Mouse (Mus musculus) liver, embryonic 12.5 days (tissue): ENCODE results near the gene Aldh1b1. TPM values are rescaled to one million over a fixed set of nuclear protein-coding genes. Genes with fewer than 3 reads are reported as not detected.

Experiments used
- ATAC-seq: fragments of 200-750 bp; cut with Nextera tagmentation; 2 replicates; pipeline ENCODE4 v1.8.0; 2017; ENCODE audit warnings: moderate number of reproducible peaks, mild to moderate bottlenecking, moderate library complexity
- H3K27ac ChIP-seq: fragments of 300-500 bp; sonication (generic); 2 replicates; pipeline ENCODE4 v1.5.1; 2016; ENCODE audit warnings: mild to moderate bottlenecking
- H3K27me3 ChIP-seq: fragments of 300-500 bp; sonication (generic); replicated peaks from 2 replicates; pipeline ENCODE4 v1.6.1; 2016; ENCODE audit warnings: mild to moderate bottlenecking, moderate library complexity
- H3K36me3 ChIP-seq: fragments of 300-500 bp; sonication (generic); 2 replicates; pipeline ENCODE4 v1.6.1; 2016; ENCODE audit warnings: mild to moderate bottlenecking, moderate library complexity
- H3K4me1 ChIP-seq: fragments of 300-500 bp; sonication (generic); 2 replicates; pipeline ENCODE4 v1.6.1; 2016
- H3K4me2 ChIP-seq: fragments of 300-500 bp; sonication (generic); 2 replicates; pipeline ENCODE4 v1.6.1; 2016; ENCODE audit warnings: mild to moderate bottlenecking, moderate library complexity
- H3K4me3 ChIP-seq: fragments of 300-500 bp; sonication (generic); 2 replicates; pipeline ENCODE4 v1.5.1; 2016; ENCODE audit warnings: mild to moderate bottlenecking, moderate library complexity
- H3K9ac ChIP-seq: fragments of 300-500 bp; sonication (generic); 2 replicates; pipeline ENCODE4 v1.6.1; 2016; ENCODE audit warnings: mild to moderate bottlenecking, moderate library complexity
- H3K9me3 ChIP-seq: fragments of 300-500 bp; sonication (generic); replicated peaks from 2 replicates; pipeline ENCODE4 v1.6.1; 2016; ENCODE audit warnings: mild to moderate bottlenecking, moderate library complexity
- WGBS: fragments of 180-500 bp; shearing (Covaris S2); methylation state at CpG from one replicate; pipeline ENCODE4 v1.1.7; 2016; ENCODE audit not compliant: insufficient replicate concordance; 5-methylcytosine and 5-hydroxymethylcytosine counted together
- polyA plus RNA-seq: library from polyadenylated mRNA; unstranded; fragments of >200 nt; fragmentation: Nextera tagmentation; extraction: Ambion mirVana; gene quantifications from 2 replicates; pipeline ENCODE4 v1.2.1, GENCODE M21; 2016

Gene Aldh1b1
- polyA plus RNA-seq, 1 experiment from 2014 or later: 29.0 TPM

DNA sequence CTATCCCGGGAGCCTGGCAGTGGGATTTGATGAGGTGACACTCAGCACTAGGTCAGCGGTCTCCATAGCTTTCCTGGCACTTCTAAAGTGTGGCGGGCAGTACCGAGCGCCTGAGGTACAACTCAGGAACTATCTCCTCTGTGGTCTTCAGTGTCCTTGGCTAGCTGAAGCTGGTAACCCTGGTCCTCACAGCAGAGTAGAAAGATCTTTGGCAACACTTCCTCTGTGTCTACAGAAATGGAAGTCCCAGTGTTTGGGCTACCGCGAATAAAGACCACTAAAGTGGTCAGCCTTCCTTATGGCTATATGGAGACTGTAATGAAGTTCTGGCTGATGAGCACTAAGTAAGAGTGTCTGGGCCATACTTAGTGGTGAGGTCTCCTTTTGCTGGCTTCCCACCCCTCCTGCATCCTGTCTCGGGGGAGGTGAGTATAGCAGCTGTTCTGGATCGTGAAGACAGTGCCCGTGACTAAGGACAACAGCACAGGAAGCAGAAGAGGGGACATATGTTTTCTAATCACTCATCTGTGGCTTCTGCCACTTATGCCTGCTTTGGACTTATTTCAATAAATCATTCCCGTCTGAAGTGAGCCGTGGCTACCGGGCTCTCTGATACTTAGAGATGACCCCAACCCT, 10.3 kb upstream of the Aldh1b1 start:
- Histone ChIP-seq H3K9me3 (no peaks in the 10 kb centered on the region), H3K27me3 (peaks cover 19% of the 10 kb centered on the region; the same call in 1 of the 2 replicates), H3K4me2 (no peak overlapping the region), H3K36me3 (no peaks in the 10 kb centered on the region), H3K4me3 (no peak overlapping the region), H3K4me1 (peaks cover 9% of the 10 kb centered on the region), H3K9ac (no peak overlapping the region), H3K27ac (no peak overlapping the region)
- WGBS: 58% methylated on average over 13 of the region's 13 CpGs
- ATAC-seq: no peak

DNA sequence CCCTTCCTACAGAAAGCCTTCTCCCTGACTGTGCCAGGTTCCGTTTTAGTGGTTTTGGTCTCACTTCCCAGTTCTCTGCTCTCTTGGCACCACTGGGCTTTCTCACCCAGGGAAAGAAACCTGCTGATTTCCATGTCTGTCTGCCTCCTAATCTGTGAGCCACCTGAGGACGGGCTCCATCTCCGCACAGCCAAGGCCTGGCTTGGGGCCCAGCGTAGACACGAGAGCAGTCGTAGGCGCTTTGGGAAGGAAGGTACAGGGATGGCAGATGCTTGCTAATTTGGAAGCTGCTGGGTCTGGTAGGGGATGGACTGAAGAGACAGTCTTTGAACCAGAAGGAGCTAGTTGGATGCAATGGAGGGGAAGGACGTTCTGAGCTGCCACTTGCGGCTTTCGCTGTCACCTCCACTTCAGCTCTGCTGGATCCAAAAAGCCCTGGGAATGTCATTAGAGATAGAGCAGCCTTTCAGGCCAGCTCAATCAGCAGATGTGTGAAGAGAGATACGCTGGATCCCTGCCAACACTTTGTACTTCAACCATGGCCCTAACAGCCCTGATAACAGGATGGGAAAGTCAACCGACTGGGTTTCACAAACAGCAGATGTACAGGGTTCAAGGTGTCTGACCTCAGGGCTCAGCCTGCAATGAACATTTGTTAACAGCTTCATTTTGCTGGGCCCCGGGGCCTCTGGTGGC, 9.4 kb upstream of the Aldh1b1 start:
- ATAC-seq: peak; percentile 75

DNA sequence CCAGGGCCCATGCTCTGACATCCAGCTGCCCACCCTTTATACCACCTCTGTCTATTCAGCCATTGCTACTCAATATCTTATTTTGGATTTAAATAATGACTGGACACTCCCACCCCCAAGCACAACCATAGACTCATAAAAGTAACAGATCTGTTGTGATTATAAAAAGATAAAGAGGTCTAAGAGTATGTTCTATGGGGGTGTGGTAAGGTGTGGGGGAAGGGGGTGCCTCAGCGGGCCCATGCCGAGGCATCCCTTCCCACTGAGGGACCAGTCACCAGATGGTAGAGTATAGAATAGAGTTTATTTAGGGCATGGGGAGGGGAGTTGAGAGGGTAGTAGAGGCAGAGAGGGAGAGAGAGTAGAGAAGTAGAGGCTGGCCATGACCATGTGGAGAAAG, 8.8 kb upstream of the Aldh1b1 start:
- H3K4me2 ChIP-seq: no peak overlapping the region
- no peak for ATAC-seq
- no peak overlapping the region for H3K9ac ChIP-seq
- peaks cover 5% of the 10 kb centered on the region for H3K4me1 ChIP-seq
- H3K27me3 ChIP-seq: peaks cover 29% of the 10 kb centered on the region; the same call in 1 of the 2 replicates
- peak overlapping the region; percentile 53; the same call in 1 of the 2 replicates for H3K27ac ChIP-seq
- WGBS: 76% methylated on average over 2 of the region's 2 CpGs
- H3K4me3 ChIP-seq: no peak overlapping the region
- no peaks in the 10 kb centered on the region for H3K9me3 ChIP-seq
- no peaks in the 10 kb centered on the region for H3K36me3 ChIP-seq

More for the DNA sequence above, 9.4 kb upstream of the Aldh1b1 start:
- Histone ChIP-seq H3K9ac (no peak overlapping the region), H3K4me1 (peaks cover 9% of the 10 kb centered on the region), H3K4me3 (no peak overlapping the region), H3K27ac (peak overlapping the region; percentile 53; the same call in 1 of the 2 replicates), H3K27me3 (peaks cover 27% of the 10 kb centered on the region; the same call in 1 of the 2 replicates), H3K4me2 (no peak overlapping the region), H3K36me3 (no peaks in the 10 kb centered on the region), H3K9me3 (no peaks in the 10 kb centered on the region)
- 43% methylated on average over 13 of the region's 13 CpGs for WGBS

DNA sequence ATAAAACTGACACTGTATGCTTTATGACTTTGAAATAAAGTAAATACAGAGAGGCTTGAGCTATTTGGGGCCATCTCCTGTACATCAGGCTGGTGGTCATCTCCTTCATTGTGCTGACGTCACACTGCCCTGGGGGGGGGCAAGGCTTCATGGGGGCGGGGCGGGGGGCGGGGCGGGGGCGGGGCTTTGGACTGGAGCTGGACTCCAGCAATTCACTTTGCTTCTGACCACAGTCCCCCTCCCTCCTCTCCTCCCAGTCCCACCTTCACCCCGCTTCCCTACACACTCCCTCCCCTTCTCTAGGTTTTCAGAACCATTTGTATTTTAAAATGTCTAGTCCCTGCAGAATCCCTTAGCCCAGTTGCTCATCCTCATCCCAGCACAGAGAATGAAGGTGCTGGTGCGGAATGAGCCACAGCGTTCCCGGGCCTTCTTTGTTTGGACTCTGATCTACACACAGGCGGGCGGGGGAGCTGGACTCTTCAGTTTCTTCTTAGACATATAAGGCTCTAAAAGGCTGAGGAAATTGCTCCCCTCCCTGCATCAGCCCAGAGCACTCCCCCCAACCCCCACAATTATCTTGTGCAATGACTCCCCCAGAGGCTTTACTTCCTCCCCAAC, 3.5 kb upstream of the Aldh1b1 start:
- H3K4me3 ChIP-seq: peak overlapping the region; percentile 10
- no peak overlapping the region for H3K9ac ChIP-seq
- no peaks in the 10 kb centered on the region for H3K9me3 ChIP-seq
- ATAC-seq: no peak
- H3K36me3 ChIP-seq: no peaks in the 10 kb centered on the region
- WGBS: 4% methylated on average over 12 of the region's 12 CpGs
- H3K27me3 ChIP-seq: peaks cover 55% of the 10 kb centered on the region
- peaks cover 20% of the 10 kb centered on the region; the same call in 1 of the 2 replicates for H3K4me1 ChIP-seq
- H3K27ac ChIP-seq: no peak overlapping the region
- H3K4me2 ChIP-seq: peak overlapping the region; percentile 49

DNA sequence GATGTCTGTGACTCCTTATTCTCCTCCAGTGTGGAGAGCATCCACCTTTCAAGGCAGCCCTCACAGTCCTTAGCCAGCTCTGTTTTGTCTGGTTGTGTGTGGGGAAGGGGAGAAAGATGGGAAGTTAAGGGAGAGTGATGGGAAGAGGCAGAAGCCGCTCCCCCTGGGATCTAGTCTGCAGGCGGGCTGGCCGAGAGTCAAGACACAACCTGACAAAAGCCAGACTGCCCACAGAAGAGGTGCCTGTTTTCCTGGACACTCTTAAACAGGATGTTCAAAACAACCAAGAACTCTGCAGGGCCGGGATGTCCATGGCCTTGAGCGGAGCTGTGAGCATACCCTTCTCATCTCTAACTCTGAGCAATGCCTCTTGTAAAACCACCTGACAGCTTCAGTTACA, 2.1 kb upstream of the Aldh1b1 start:
- no peak overlapping the region for H3K9ac ChIP-seq
- ATAC-seq: no peak
- no peaks in the 10 kb centered on the region for H3K9me3 ChIP-seq
- H3K4me1 ChIP-seq: peaks cover 20% of the 10 kb centered on the region; the same call in 1 of the 2 replicates
- no peak overlapping the region for H3K27ac ChIP-seq
- 45% methylated on average over 5 of the region's 5 CpGs for WGBS
- H3K4me2 ChIP-seq: no peak overlapping the region
- H3K27me3 ChIP-seq: peaks cover 60% of the 10 kb centered on the region
- no peaks in the 10 kb centered on the region for H3K36me3 ChIP-seq
- H3K4me3 ChIP-seq: no peak overlapping the region

DNA sequence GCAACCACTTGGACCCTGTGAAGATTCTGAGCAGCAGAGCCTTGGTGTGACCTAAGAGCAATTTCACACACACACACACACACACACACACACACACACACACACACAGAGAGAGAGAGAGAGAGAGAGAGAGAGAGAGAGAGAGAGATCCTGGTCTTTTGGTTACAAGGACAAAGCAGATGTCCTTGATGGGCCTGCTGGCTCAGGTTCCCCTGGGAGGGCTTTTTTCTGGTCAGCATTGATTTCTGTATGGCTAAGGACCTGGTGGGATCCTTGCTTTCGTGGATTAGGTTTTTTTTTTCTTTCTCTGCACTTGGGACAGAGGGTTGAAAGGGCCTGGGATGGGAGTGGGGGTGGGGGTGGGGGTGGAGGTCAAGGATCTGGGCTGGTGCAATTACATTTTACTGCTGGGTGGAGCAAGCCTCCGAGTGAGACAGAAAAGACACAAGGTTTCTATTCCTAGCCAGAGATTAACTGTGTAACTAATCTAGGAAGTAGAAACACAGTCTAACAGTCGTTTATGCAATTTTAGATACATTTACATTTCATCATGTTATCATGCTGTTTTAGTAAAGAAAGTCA, 1.2 kb downstream of the Aldh1b1 start:
- Histone ChIP-seq H3K9me3 (no peaks in the 10 kb centered on the region), H3K27ac (peak overlapping the region; percentile 26; the same call in 1 of the 2 replicates), H3K4me1 (peaks cover 20% of the 10 kb centered on the region; the same call in 1 of the 2 replicates), H3K4me3 (no peak overlapping the region), H3K4me2 (peak overlapping the region; percentile 72), H3K36me3 (peaks cover 10% of the 10 kb centered on the region; the same call in 1 of the 2 replicates), H3K9ac (no peak overlapping the region), H3K27me3 (peaks cover 41% of the 10 kb centered on the region)
- no peak for ATAC-seq
- WGBS: 27% methylated on average over 3 of the region's 3 CpGs

DNA sequence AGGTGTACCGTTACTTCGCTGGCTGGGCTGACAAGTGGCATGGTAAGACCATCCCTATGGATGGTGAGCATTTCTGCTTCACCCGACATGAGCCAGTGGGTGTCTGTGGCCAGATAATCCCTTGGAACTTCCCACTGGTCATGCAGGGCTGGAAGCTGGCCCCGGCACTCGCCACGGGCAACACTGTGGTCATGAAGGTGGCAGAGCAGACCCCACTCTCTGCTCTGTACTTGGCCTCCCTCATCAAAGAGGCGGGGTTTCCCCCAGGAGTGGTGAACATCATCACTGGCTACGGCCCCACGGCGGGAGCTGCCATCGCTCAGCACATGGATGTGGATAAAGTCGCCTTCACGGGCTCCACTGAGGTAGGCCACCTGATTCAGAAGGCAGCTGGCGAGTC, 4.1 kb downstream of the Aldh1b1 start:
- WGBS: 76% methylated on average over 14 of the region's 14 CpGs
- H3K4me3 ChIP-seq: no peak overlapping the region
- peaks cover 27% of the 10 kb centered on the region for H3K27me3 ChIP-seq
- H3K4me2 ChIP-seq: no peak overlapping the region
- H3K9me3 ChIP-seq: no peaks in the 10 kb centered on the region
- no peak overlapping the region for H3K27ac ChIP-seq
- H3K4me1 ChIP-seq: peaks cover 10% of the 10 kb centered on the region; the same call in 1 of the 2 replicates
- no peak overlapping the region for H3K9ac ChIP-seq
- peaks cover 10% of the 10 kb centered on the region; the same call in 1 of the 2 replicates for H3K36me3 ChIP-seq
- ATAC-seq: no peak

DNA sequence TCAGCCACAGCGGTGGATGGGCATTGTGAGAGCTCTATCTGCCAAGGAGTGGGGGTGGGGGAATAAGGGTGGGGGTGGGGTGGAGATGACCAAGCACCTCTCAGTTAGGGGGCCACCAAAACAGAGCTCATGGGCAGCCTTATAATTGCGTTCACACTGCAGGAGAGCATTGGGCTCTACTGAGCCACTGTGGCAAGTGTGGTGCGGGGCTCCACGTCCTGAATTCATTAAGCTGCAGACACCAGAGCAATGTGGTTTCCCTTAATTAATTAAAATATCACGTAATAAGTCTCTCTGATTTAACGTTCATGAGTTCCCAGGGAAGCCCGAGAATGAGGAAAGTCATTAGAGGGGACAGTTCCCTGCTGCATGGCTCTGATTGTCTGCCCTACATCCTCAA, 9.2 kb downstream of the Aldh1b1 start:
- no peak overlapping the region for H3K4me3 ChIP-seq
- H3K36me3 ChIP-seq: peaks cover 8% of the 10 kb centered on the region; the same call in 1 of the 2 replicates
- no peak for ATAC-seq
- no peaks in the 10 kb centered on the region for H3K4me1 ChIP-seq
- no peak overlapping the region for H3K27ac ChIP-seq
- H3K4me2 ChIP-seq: no peak overlapping the region
- peaks cover 39% of the 10 kb centered on the region for H3K27me3 ChIP-seq
- whole genome bisulfite sequencing: 41% methylated on average over 7 of the region's 7 CpGs
- no peaks in the 10 kb centered on the region for H3K9me3 ChIP-seq
- no peak overlapping the region for H3K9ac ChIP-seq

DNA sequence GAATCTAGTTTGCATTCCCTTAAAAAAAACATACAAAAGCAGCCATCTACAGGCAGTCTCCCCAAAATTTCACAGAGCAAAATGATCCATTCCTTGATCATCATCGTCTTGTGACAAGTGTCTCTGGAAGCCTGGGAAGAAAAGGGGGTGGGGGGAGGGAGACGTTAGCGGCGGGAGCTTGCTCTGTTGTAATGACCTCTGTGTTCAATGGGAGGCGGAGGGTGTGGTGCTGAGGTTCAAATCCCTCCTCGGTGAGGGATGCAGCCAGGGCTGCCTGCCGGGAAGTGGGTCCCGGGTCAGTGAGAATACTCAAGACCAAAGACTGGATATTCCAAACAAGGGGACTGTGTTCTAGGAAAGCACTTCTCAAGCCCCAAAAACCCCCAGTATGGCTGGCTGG, 12.4 kb downstream of the Aldh1b1 start:
- no peaks in the 10 kb centered on the region for H3K36me3 ChIP-seq
- H3K4me3 ChIP-seq: no peak overlapping the region
- no peak overlapping the region for H3K9ac ChIP-seq
- H3K27me3 ChIP-seq: peaks cover 43% of the 10 kb centered on the region
- ATAC-seq: no peak
- H3K9me3 ChIP-seq: no peaks in the 10 kb centered on the region
- H3K4me1 ChIP-seq: no peaks in the 10 kb centered on the region
- H3K27ac ChIP-seq: no peak overlapping the region
- WGBS: 24% methylated on average over 8 of the region's 8 CpGs
- H3K4me2 ChIP-seq: no peak overlapping the region

DNA sequence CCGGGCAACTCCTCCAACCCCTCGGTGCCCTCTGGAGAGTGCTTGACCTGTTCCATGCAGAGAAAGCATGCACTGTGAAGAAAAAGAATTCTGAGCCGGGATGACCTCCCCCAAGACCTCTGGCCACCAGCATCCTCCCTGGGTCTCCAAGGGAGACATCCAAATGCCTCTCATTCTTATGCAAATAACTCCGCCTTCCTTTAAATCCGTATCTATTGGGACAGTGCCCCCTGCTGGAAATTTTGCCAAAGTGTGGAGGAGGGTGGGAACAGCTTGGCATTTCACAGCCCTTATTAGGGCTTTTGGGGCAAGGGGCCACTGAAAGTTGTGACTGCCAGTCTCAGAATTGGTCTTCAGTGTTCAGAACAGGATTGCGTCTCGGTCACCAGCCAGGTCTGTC, 16.7 kb downstream of the Aldh1b1 start:
- WGBS: 28% methylated on average over 7 of the region's 7 CpGs
- Histone ChIP-seq H3K9ac (no peak overlapping the region), H3K9me3 (no peaks in the 10 kb centered on the region), H3K27me3 (peaks cover 43% of the 10 kb centered on the region), H3K36me3 (no peaks in the 10 kb centered on the region), H3K4me2 (no peak overlapping the region), H3K27ac (no peak overlapping the region), H3K4me3 (no peak overlapping the region), H3K4me1 (peaks cover 11% of the 10 kb centered on the region; the same call in 1 of the 2 replicates)
- ATAC-seq: no peak

DNA sequence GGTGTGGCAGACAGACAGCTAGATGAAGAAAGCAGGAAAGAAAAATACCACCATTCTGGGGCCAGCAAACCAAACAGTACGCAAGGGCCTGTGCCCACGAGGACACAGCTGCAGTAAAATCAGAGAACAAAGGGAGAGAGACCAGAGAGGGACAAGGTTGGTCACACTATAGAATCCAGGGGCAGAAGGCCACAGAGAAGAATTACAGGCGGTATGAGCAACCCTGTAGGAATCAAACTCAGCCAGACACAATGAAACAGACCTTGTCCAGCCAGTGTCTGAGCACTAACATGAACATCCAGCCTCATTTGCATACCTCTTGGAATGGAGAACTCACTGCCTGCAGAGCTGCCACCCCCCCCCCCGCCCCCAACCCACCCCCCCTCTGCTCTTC, 20.0 kb downstream of the Aldh1b1 start:
- no peak overlapping the region for H3K9ac ChIP-seq
- peaks cover 52% of the 10 kb centered on the region for H3K27me3 ChIP-seq
- peak overlapping the region; percentile 42 for H3K4me2 ChIP-seq
- H3K36me3 ChIP-seq: no peaks in the 10 kb centered on the region
- H3K4me1 ChIP-seq: peaks cover 11% of the 10 kb centered on the region; the same call in 1 of the 2 replicates
- no peak; the same call in 1 of the 2 replicates for ATAC-seq
- H3K4me3 ChIP-seq: no peak overlapping the region
- WGBS: 30% methylated on average over 3 of the region's 4 CpGs
- no peaks in the 10 kb centered on the region for H3K9me3 ChIP-seq
- no peak overlapping the region for H3K27ac ChIP-seq
